Mouse (Mus musculus) fibroblast of lung, adult 2 months (primary cell): Measurements from ENCODE around the gene Tcf20.
A peak's percentile ranks its signal among the peaks of the same experiment; 100 is the strongest.

Source experiments
- DNase-seq: peaks from one replicate; pipeline ENCODE4 v3.0.0-alpha.2; 2011; ENCODE audit warnings: low read depth

The Tcf20 gene

GRCm38 (mm10) chr15:82958253-82958701, 29.4 kb downstream of the Tcf20 start:
- DNase-seq, result no peak

GRCm38 (mm10) chr15:82956721-82957120, 31.0 kb downstream of the Tcf20 start:
- DNase-seq, result no peak

- DNase-seq, result no peak
Measured at GRCm38 (mm10) chr15:82956310-82956709, 31.4 kb downstream of the Tcf20 start.

DNA sequence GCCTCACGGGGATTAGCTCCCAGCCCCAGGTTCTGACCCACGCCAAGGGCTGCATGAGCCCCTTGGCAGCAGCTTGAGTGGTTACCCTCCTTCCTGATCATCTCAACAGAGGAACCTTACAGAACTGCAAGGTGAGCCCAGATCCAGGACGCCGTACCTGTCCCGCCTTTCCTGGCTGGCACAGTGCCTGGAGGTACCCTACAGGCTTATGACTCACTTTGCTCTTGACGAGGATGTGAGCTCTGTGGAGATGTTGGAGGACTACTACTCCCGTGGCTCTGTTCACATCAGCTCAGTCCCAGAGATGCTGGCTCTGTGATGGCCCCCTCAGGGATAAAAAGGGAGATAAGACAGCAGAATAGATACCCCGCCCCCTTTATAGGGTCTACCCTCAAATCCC, 32.4 kb downstream of the Tcf20 start:
- DNase-seq, result no peak

GRCm38 (mm10) chr15:82954034-82954433, 33.6 kb downstream of the Tcf20 start:
- DNase-seq, result no peak

GRCm38 (mm10) chr15:82953096-82953495, 34.6 kb downstream of the Tcf20 start:
- no peak for DNase-seq

DNA sequence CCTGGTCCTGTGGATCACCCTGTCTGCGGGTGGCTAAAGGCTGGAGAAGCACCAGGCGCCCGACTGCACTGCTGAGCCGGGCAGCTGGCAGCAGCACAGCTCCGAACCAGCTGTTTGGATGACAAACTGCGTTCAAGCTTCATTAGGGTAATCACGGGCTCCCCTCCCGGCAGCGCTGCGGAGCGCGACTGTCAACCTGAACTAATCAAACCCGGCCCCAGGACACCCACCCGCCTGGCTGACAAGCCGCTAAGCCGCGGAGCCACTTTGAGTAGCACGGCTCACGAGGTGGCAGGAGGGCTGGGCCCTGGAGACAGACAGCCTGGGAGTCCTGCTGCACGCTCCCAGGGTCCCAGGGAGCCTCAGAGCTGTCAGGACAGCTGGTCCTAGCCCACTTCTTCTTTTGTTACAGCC, 35.4 kb downstream of the Tcf20 start:
- DNase-seq, result no peak

- DNase-seq, result no peak
Measured at GRCm38 (mm10) chr15:82950246-82950645, 37.4 kb downstream of the Tcf20 start.

- no peak for DNase-seq
Measured at GRCm38 (mm10) chr15:82947431-82947830, 40.2 kb downstream of the Tcf20 start.

- DNase-seq, result no peak
Measured at GRCm38 (mm10) chr15:82944479-82945195, 43.0 kb downstream of the Tcf20 start.

- no peak for DNase-seq
Measured at GRCm38 (mm10) chr15:82941733-82942132, 45.9 kb downstream of the Tcf20 start.

- DNase-seq, result peak; percentile 73
Measured at GRCm38 (mm10) chr15:82940494-82941214, 47.0 kb downstream of the Tcf20 start.

- no peak for DNase-seq
Measured at GRCm38 (mm10) chr15:82938155-82938569, 49.5 kb downstream of the Tcf20 start.

GRCm38 (mm10) chr15:82937428-82937992, 50.2 kb downstream of the Tcf20 start:
- no peak for DNase-seq

- no peak for DNase-seq
Measured at GRCm38 (mm10) chr15:82934971-82935370, 52.7 kb downstream of the Tcf20 start.

- DNase-seq, result no peak
Measured at GRCm38 (mm10) chr15:82932936-82933650, 54.6 kb downstream of the Tcf20 start.

GRCm38 (mm10) chr15:82931436-82931835, 56.2 kb downstream of the Tcf20 start:
- DNase-seq, result no peak

DNA sequence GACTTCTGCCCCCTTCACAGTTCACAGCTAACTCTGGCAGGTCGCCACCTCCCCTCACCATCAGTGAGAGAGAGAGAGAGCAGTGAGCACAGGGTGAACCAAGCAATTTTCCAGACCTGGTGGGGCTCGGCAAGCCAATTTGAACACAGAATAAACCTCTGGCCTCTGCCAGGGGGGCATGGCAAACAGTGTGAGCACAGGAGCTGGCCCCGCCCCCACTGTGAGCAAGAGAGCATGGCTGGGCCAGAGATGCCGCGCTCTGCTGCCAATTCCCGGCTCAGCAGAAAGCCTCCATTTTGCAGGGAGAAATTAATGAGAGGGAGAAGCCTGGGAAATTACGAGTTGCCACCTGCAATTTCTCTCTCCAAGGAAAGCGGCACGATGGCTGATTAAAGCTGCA, 58.1 kb downstream of the Tcf20 start:
- DNase-seq, result no peak

DNA sequence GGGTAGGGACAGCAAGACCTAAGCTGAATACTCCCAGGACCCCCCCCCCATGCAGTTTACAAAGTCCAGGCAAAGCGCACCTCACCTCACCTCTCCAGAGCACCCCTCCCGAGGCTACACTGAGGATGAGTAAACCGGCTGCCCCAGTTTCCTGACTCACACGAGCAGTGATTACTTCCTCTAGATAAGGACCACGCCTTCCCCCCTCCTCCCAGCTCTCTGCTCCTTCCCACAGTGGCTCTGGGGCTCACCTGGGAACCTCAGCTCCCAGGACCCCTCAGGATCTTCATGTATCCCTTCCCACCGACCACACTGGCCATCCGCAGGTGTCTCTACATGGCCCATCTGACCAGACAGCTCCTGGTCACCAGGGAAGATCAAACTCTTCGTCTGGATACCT, 58.8 kb downstream of the Tcf20 start:
- no peak for DNase-seq

DNA sequence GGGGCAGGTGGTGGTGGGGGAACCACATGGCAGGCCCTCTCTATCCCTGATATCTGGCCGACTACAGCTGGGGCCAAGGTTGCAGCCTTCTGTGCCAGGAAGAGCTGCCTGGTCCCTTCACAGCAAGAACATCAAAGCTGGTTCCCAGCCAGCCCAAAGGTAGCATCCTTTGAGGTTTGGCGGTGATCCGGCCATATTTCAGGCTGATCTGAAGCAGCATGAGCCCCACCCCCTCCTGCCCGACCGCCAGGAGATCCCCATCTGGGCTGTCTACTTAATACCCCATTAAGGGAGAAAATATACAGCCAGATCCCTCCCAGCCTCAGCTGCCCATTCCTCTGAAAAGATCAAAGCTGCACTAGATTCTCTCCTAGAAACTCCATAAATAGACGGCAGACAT, 59.6 kb downstream of the Tcf20 start:
- DNase-seq, result no peak

DNA sequence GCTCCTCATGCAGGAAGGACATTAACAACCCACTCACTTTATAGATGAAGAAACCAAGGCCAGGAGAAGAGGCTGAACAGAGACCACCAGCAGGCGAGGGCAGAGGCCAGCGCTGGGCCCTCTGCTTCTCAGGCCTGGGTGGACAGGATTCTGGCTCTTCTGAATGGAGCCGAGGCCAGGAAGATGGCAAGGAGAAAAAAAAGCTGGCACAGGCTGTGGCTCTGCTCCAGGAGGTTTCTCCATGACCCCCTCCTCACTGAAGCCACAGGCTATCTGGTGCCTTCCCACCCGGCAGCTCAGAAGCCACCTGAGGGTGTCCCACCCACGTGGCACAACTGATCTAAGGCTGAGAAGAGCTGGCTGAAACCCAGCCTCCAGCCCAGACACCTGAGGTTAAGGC, 60.6 kb downstream of the Tcf20 start:
- no peak for DNase-seq

- DNase-seq, result no peak
Measured at GRCm38 (mm10) chr15:82924679-82925425, 62.8 kb downstream of the Tcf20 start.
